Mouse (Mus musculus) neural tube, embryonic 10.5 days (tissue): ENCODE results near the gene Chrna3.

Source experiments
- DNase-seq: peaks from one replicate; pipeline ENCODE4 v3.0.0-alpha.2; 2017; ENCODE audit warnings: low spot score; ENCODE audit errors: extremely low spot score

Chrna3 gene

GRCm38 (mm10) chr9:55003609-55004008 is 22.8 kb downstream of the Chrna3 start:
- DNase-seq, result no peak

GRCm38 (mm10) chr9:54995645-54996044 is 30.7 kb downstream of the Chrna3 start:
- no peak for DNase-seq

DNA sequence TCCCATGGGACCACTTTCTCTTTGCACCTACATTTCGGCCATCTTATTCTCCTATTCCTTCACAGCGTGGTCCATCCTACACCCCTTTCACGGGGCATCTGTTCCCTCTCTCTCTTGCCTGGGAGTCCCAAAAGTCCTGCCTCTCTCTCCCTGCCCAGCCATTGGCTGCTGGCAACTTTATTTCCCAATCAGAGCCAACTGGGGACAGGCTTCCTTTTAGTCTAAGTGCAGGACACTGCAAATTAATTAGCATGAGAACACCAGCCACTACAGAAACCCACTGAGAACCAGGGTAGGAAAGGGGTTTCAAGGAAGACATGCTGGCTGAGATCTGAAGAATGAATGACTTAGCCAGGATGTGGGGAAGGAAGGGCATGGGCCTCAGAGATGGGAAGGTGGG is 32.0 kb downstream of the Chrna3 start:
- no peak for DNase-seq

DNA sequence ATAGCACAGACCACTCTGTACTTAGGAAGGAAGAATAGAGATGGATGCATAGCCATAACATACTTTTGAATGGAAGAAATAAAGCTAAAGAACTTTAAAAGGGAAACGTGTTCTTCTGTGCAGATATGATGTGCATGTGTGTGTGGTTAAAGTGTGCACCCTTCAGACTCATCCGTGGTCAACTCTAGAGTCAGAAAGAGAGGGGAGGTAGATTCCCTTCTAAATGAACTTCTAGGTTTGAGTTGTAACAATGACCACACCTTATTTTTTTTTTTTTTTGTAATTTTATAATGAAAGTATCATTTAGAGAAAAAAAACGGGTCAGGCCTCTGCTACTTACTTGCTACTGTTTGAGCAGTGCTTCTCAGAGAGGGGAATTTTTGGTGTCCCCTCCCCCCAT is 36.0 kb downstream of the Chrna3 start:
- DNase-seq, result no peak

- DNase-seq, result peak; percentile 17
Measured at GRCm38 (mm10) chr9:54982401-54982800, 44.0 kb downstream of the Chrna3 start.

DNA sequence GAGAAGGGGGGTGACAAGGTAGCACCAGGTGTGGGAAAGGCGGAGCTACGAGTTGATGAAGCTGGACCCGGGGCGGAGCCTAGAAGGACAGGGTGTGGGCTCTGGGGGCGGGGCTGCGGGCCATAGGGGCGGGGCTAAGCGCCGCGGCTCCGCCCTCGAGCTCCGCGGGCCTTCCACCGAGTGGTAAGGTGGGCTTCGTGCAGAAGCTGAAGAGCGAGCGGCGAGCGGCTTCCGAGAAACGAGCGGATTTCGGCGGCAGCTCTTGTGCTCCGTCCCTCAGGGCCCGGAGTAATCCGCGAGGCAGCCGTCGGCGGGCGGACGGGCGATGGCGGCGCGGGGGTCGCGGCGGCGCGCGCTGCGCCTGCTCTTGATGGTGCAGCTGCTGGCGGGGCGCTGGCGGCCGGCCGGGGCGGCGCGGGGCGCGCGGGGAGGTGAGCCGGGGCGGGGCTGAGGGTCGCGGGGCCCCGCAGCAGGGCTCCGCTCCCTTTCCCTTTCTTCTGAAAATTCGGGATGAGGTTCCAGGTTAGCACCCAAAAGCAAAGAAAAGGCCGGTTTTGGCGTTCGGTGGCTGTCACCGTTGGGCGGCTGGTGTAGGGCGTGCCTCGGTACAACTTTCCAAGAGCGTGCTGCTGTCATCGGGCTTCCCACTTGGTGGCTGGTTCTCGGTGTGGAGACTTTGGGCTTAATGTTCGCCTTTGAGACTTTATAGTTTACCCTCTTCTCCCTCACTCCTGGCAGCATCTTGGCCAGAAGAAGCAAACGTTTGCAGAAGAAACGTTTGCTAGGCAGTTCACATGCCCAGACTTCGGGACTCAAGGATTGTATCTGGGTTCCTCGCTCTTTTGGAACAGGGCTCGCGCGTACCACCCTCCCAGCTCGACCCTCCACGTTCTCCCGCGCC is 44.8 kb downstream of the Chrna3 start:
- DNase-seq, result peak; percentile 68

DNA sequence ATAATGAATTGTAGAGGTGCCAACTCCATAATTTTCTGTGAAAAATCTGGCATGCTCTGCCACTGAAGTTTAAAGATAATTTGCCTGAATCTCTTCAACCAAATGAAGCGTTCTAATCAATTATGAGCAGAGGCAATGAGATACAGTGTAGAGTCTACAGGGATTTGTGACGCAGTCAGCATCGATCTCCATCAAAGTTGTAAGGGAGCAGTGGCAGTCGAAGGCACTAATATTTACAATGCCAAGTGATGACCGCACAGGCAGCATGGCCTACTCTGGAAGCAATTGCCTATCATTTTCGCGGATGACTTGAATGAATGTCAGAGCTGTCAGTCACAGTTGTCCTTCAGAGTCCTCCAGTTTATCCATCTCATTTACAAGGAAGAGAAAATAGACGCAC is 45.7 kb downstream of the Chrna3 start, which contains the start of gene Chrna5:
Gene Chrna5, plus strand, starts transcription at position 207 of the 400 bp plus-strand sequence.
- no peak for DNase-seq

- DNase-seq, result no peak
Measured at GRCm38 (mm10) chr9:54969972-54970637, 56.3 kb downstream of the Chrna3 start.

GRCm38 (mm10) chr9:54963669-54964068 is 62.7 kb downstream of the Chrna3 start:
- no peak for DNase-seq

DNA sequence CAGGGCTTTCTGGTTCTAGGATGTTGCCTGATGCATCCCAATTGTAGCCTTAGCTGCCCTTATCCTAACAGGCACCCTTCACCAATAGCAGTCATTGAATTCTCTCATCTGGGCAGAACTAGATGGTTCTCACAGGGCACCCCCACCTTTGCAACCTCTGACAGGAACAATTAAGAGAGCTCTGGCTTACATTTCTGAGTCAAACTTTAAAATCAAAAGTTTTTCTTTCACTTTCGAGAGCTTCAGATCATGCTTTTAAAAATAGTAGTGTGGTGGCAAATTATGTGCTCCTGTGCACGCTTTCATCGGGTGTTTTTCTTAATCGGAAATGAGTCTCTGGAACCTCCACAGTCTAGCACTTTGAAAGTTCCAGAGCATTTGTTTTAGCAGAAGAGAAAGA is 65.3 kb downstream of the Chrna3 start:
- DNase-seq, result no peak
